Mouse (Mus musculus) 3134 (cell line): ENCODE data around the gene Taldo1.
"Not testable (repeated sequence)": the region's sequence is repeated elsewhere in the genome, so short reads cannot be mapped to it uniquely, and the experiment has no call there.

Experiments
- DNase-seq: peaks from one replicate; pipeline ENCODE4 v3.0.0-alpha.2; 2011; ENCODE audit warnings: low spot score; ENCODE audit not compliant: insufficient read length; ENCODE audit errors: extremely low read depth

The Taldo1 gene

GRCm38 (mm10) chr7:141387807-141388486, 4.1 kb upstream of the Taldo1 start:
- DNase-seq: no peak

GRCm38 (mm10) chr7:141388487-141389109, 3.4 kb upstream of the Taldo1 start:
- no peak for DNase-seq

GRCm38 (mm10) chr7:141390326-141391259, 1.4 kb upstream of the Taldo1 start:
- no peak for DNase-seq

- DNase-seq: no peak
Measured at GRCm38 (mm10) chr7:141392552-141393222, 688 bp downstream of the Taldo1 start.

GRCm38 (mm10) chr7:141394158-141394557, 2.2 kb downstream of the Taldo1 start:
- no peak for DNase-seq

- peak; percentile 54 for DNase-seq
Measured at GRCm38 (mm10) chr7:141394771-141395170, 2.8 kb downstream of the Taldo1 start.

- DNase-seq: no peak
Measured at GRCm38 (mm10) chr7:141395348-141395747, 3.3 kb downstream of the Taldo1 start.

GRCm38 (mm10) chr7:141403305-141403704, 11.3 kb downstream of the Taldo1 start:
- peak; percentile 41 for DNase-seq

- DNase-seq: no peak
Measured at GRCm38 (mm10) chr7:141405466-141405865, 13.5 kb downstream of the Taldo1 start.

- not testable (repeated sequence) for DNase-seq
Measured at GRCm38 (mm10) chr7:141407670-141408069, 15.7 kb downstream of the Taldo1 start.

GRCm38 (mm10) chr7:141408833-141409232, 16.8 kb downstream of the Taldo1 start:
- peak; percentile 80 for DNase-seq

- DNase-seq: no peak
Measured at GRCm38 (mm10) chr7:141410631-141411030, 18.6 kb downstream of the Taldo1 start.

- DNase-seq: no peak
Measured at GRCm38 (mm10) chr7:141411667-141412066, 19.7 kb downstream of the Taldo1 start.

GRCm38 (mm10) chr7:141413331-141413730, 21.3 kb downstream of the Taldo1 start:
- peak; percentile 39 for DNase-seq

- peak; percentile 96 for DNase-seq
Measured at GRCm38 (mm10) chr7:141413809-141414584, 22.0 kb downstream of the Taldo1 start, which contains the start of gene Gatd1. Gatd1 (minus strand) TSS chr7:141414136.

- DNase-seq: no peak
Measured at GRCm38 (mm10) chr7:141416144-141416841, 24.3 kb downstream of the Taldo1 start.

- no peak for DNase-seq
Measured at GRCm38 (mm10) chr7:141417731-141418681, 26.0 kb downstream of the Taldo1 start.

- DNase-seq: no peak
Measured at GRCm38 (mm10) chr7:141418970-141419369, 27.0 kb downstream of the Taldo1 start.
